Mouse (Mus musculus) adrenal gland, adult 8-10 months (tissue): ENCODE measurements around the gene Cul4b. TPM values are rescaled to one million over a fixed set of nuclear protein-coding genes. Genes with fewer than 3 reads are reported as not detected.
"Not testable (repeated sequence)": the region's sequence is repeated elsewhere in the genome, so short reads cannot be mapped to it uniquely, and the experiment has no call there.

Experiments used
- DNase-seq: peaks from one replicate; pipeline ENCODE4 v3.0.0; 2022
- total RNA-seq, 4 experiments: library from RNA; stranded (reverse); gene quantifications; 2 replicates each; pipeline ENCODE4 v1.2.4; 2022

Cul4b gene
- total RNA-seq = 10 to 100 TPM; 39.7 to 43.5 (median 41.5) TPM

- no peak for DNase-seq
Measured at GRCm38 (mm10) chrX:38576078-38576477, at the start of gene Cul4b. Gene Cul4b (minus strand): TSS chrX:38576196.

- DNase-seq = peak; percentile 6
Measured at GRCm38 (mm10) chrX:38600995-38601369, 25.0 kb upstream of the Cul4b start.

- peak; percentile 75 for DNase-seq
Measured at GRCm38 (mm10) chrX:38600177-38600994, 24.4 kb upstream of the Cul4b start, which contains the start of gene Mcts1. Gene Mcts1 (plus strand): TSS chrX:38600578.

- no peak for DNase-seq
Measured at GRCm38 (mm10) chrX:38593180-38593889, 17.3 kb upstream of the Cul4b start.

DNA sequence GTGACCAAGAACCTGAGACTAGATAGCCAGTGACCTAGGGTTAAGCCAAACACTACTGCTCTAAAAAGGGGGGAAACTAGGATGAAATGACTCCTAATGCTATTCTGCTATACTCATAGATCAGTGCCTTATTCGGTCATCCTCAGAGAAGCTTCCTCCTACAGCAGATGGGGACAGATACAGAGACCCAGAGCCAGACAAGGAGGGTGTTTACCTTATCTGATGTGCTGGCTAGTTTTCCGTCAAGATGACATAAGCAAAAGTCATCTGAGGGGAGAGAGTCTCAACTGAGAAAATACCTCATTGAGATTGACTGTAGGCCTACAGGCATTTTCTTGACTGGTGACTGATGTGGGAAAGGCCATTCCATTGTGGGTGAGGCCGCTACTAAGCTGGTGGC is 15.8 kb upstream of the Cul4b start:
- no peak for DNase-seq

GRCm38 (mm10) chrX:38589827-38590226 is 13.8 kb upstream of the Cul4b start:
- DNase-seq = no peak

GRCm38 (mm10) chrX:38583261-38583660 is 7.3 kb upstream of the Cul4b start:
- DNase-seq = no peak

DNA sequence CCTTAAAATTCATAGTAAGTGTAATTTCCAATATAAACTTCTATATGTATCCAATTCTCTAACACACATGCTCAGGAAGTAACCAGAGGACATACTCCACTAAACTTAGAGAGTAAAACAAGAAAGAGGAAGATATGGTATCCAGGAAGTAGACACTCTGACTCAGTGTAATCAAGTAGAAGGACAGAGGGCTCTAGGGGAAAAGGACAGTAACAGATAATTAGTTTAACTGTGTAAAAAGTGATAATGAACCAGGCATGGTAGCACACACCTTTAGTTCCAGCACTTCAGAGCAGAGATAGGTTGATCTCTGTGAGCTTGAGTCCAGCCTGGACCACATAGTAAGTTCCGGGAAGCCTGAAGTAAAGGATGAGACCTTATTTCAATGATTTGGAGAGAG is 5.1 kb upstream of the Cul4b start:
- no peak for DNase-seq

- no peak for DNase-seq
Measured at GRCm38 (mm10) chrX:38566521-38567205, 9.3 kb downstream of the Cul4b start.

DNA sequence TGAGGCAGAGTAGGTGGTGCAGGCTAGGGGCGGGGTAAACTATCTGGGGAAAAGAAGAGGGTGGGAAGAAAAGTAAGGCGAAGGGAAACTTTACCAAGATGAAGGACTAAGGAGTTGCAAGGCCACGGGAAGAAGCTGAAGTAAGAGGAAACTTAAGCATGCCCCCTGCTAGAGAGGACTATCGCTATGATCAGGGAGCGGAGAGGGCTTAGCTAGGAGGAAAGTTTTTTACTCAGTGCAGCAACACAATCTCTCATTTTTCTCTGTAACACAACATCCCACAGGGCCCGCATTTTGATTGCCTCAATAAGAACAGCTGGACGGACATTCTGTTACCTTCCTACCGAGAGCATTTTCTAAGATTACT is 10.8 kb downstream of the Cul4b start:
- DNase-seq = no peak

- DNase-seq = peak; percentile 88
Measured at GRCm38 (mm10) chrX:38564542-38565175, 11.3 kb downstream of the Cul4b start.

- peak; percentile 10 for DNase-seq
Measured at GRCm38 (mm10) chrX:38563941-38564541, 12.0 kb downstream of the Cul4b start.

- DNase-seq = no peak
Measured at GRCm38 (mm10) chrX:38553255-38553654, 22.7 kb downstream of the Cul4b start.

DNA sequence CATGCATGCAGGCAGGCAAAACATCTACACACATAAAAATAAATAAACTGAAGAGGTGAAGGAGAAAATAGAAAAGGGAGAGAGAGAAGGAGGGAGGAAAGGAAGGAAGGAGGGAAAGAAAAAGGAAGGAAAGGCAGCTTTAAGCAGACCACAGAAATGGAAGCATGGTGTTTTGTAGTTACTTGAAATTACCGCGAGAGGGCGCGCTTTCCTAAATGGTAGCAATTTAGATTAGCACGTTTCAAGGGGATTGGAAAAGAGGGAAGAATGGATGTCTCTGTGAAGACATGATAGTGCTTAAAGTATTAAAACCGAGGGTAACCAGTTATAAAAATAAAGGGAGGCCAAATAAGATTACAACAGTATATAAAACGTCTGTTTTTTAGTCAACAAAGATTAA is 61.4 kb downstream of the Cul4b start:
- DNase-seq = no peak

DNA sequence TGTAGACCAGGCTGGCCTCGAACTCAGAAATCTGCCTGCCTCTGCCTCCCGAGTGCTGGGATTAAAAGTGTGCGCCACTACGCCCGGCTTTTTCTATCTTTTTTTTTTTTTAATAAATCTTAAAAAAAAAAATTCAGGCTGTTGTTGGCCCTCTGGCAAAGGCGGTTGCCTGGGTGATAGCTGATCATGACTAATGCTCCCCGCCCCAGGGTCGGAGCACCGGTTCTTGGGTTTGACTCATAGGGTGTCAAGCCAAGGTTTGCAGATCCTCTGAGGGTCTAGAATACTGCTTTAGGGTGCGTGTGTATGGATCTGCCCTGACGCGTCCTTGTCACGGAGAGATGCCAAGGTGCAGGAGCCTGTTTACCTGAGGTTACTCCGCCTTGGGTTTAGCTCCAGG is 71.2 kb downstream of the Cul4b start:
- DNase-seq = peak; percentile 64

GRCm38 (mm10) chrX:38502182-38502581 is 73.8 kb downstream of the Cul4b start:
- not testable (repeated sequence) for DNase-seq

DNA sequence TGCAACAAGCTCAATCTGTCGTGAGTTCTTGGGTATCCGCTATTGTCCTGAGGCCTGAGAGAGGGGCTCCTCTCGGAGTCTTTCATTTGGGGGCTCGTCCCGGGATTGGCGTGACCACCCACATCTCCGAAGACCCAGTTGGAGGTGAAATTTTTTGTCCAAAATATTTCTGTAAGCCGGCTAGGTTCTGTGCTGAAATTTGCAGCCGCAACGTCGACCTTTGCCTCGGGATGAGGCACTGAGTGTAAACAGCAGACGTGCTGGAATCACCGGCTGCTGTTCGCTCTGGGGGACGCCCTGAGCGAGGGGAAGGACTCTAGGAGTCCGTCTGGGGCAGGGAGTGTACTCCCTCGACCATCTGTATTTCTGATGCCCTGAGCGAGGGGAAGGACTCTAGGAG is 90.5 kb downstream of the Cul4b start:
- DNase-seq = not testable (repeated sequence)

Other genes starting within 250 kb of the Cul4b start
- 100 to 1,000 TPM; 211 to 271 (median 249) TPM for gene Lamp2, start 119.7 kb downstream of the Cul4b start, total RNA-seq
- 10 to 100 TPM; 67.1 to 79.3 (median 72.5) TPM for gene Mcts1, start 24.4 kb upstream of the Cul4b start, total RNA-seq
- gene C1galt1c1, start 58.9 kb upstream of the Cul4b start, total RNA-seq = 10 to 100 TPM; 18.3 to 31.5 (median 22.9) TPM
- under 1 TPM in 1 of 4 experiments, not detected in 3; 0.52 TPM for gene 6030498E09Rik, start 196.5 kb upstream of the Cul4b start, total RNA-seq